Mouse (Mus musculus): ENCODE data around the gene Zbtb49. TPM values are rescaled to one million over a fixed set of nuclear protein-coding genes. Genes with fewer than 3 reads are reported as not detected.

The Zbtb49 gene
- polyA plus RNA-seq (2012; rRNA removed), result 7.1 and 8.5 TPM in 2 replicates

- Histone ChIP-seq H3K27me3 (replicated peaks; ENCODE audit: control insufficient read depth, insufficient read depth, low read length) (no peaks in the 10 kb centered on the region), H3K27ac (ENCODE audit: insufficient read depth, low read depth, low read length) (0 out of 2 replicates have a peak within 1 kb of the TSS, but pooled peaks have one; percentile 29), H3K4me3 (ENCODE audit: insufficient read depth, low read depth, low read length) (peak within 1 kb of the TSS; percentile 80), H3K36me3 (ENCODE audit: control insufficient read depth, insufficient read depth, low read length) (no peaks in the 10 kb centered on the region), H3K4me1 (ENCODE audit: control insufficient read depth, insufficient read depth, low read length) (0 out of 2 replicates have a peak, but pooled peaks cover 3% of the 10 kb centered on the region)
- WGBS, result under 1% methylated on average over 55 of the region's 55 CpGs
- TF ChIP-seq CTCF (conservative IDR thresholded peaks at IDR 0.05; ENCODE audit: insufficient read depth, insufficient read length, low read depth, low read length), result no peak
- peak; percentile 30 for TF ChIP-seq POLR2A (IDR thresholded peaks at IDR 0.05; ENCODE audit: low read depth, low read length)
- DNase-seq, result peak; percentile 95
These were observed at the start of gene Zbtb49, which contains the start of gene Lyar for GRCm38 (mm10) chr5:38220328-38220912. Zbtb49 (minus strand) TSS chr5:38220457. Lyar (plus strand) TSS chr5:38220470.

GRCm38 (mm10) chr5:38260107-38260682, 39.9 kb upstream of the Zbtb49 start, which contains the start of gene Tmem128:
Tmem128 (plus strand) TSS chr5:38260185.
- peak; percentile 73 for DNase-seq
- Histone ChIP-seq H3K4me1 (ENCODE audit: control insufficient read depth, insufficient read depth, low read length) (no peaks in the 10 kb centered on the region), H3K36me3 (ENCODE audit: control insufficient read depth, insufficient read depth, low read length) (no peaks in the 10 kb centered on the region; the same call in 1 of the 2 replicates), H3K27me3 (replicated peaks; ENCODE audit: control insufficient read depth, insufficient read depth, low read length) (no peaks in the 10 kb centered on the region), H3K27ac (ENCODE audit: insufficient read depth, low read depth, low read length) (peak within 1 kb of the TSS; percentile 79), H3K4me3 (ENCODE audit: insufficient read depth, low read depth, low read length) (peak within 1 kb of the TSS; percentile 96)
- TF ChIP-seq POLR2A (IDR thresholded peaks at IDR 0.05; ENCODE audit: low read depth, low read length) (peak; percentile 79), CTCF (conservative IDR thresholded peaks at IDR 0.05; ENCODE audit: insufficient read depth, insufficient read length, low read depth, low read length) (no peak)
- under 1% methylated on average over 40 of the region's 40 CpGs for WGBS

- no peak for DNase-seq
- 40% methylated on average over 9 of the region's 9 CpGs for WGBS
- Histone ChIP-seq H3K4me3 (ENCODE audit: insufficient read depth, low read depth, low read length) (peak overlapping the region; percentile 96), H3K36me3 (ENCODE audit: control insufficient read depth, insufficient read depth, low read length) (no peaks in the 10 kb centered on the region; the same call in 1 of the 2 replicates), H3K4me1 (ENCODE audit: control insufficient read depth, insufficient read depth, low read length) (no peaks in the 10 kb centered on the region), H3K27ac (ENCODE audit: insufficient read depth, low read depth, low read length) (peak overlapping the region; percentile 79), H3K27me3 (replicated peaks; ENCODE audit: control insufficient read depth, insufficient read depth, low read length) (no peaks in the 10 kb centered on the region)
- TF ChIP-seq CTCF (conservative IDR thresholded peaks at IDR 0.05; ENCODE audit: insufficient read depth, insufficient read length, low read depth, low read length), result no peak
- TF ChIP-seq POLR2A (IDR thresholded peaks at IDR 0.05; ENCODE audit: low read depth, low read length), result no peak
These were observed 39.3 kb upstream of the Zbtb49 start for GRCm38 (mm10) chr5:38259455-38260106.

GRCm38 (mm10) chr5:38258773-38259146, 38.5 kb upstream of the Zbtb49 start:
- Histone ChIP-seq H3K27me3 (replicated peaks; ENCODE audit: control insufficient read depth, insufficient read depth, low read length) (no peaks in the 10 kb centered on the region), H3K36me3 (ENCODE audit: control insufficient read depth, insufficient read depth, low read length) (no peaks in the 10 kb centered on the region; the same call in 1 of the 2 replicates), H3K4me3 (ENCODE audit: insufficient read depth, low read depth, low read length) (no peak overlapping the region), H3K4me1 (ENCODE audit: control insufficient read depth, insufficient read depth, low read length) (no peaks in the 10 kb centered on the region), H3K27ac (ENCODE audit: insufficient read depth, low read depth, low read length) (no peak overlapping the region)
- DNase-seq, result no peak
- TF ChIP-seq CTCF (conservative IDR thresholded peaks at IDR 0.05; ENCODE audit: insufficient read depth, insufficient read length, low read depth, low read length) (no peak), POLR2A (IDR thresholded peaks at IDR 0.05; ENCODE audit: low read depth, low read length) (no peak)
- WGBS, result 63% methylated on average over 5 of the region's 5 CpGs

- Histone ChIP-seq H3K27ac (ENCODE audit: insufficient read depth, low read depth, low read length) (no peak overlapping the region), H3K36me3 (ENCODE audit: control insufficient read depth, insufficient read depth, low read length) (no peaks in the 10 kb centered on the region; the same call in 1 of the 2 replicates), H3K4me1 (ENCODE audit: control insufficient read depth, insufficient read depth, low read length) (no peaks in the 10 kb centered on the region), H3K4me3 (ENCODE audit: insufficient read depth, low read depth, low read length) (no peak overlapping the region), H3K27me3 (replicated peaks; ENCODE audit: control insufficient read depth, insufficient read depth, low read length) (no peaks in the 10 kb centered on the region)
- DNase-seq, result no peak
- 50% methylated on average over 8 of the region's 8 CpGs for WGBS
- no peak for TF ChIP-seq CTCF (conservative IDR thresholded peaks at IDR 0.05; ENCODE audit: insufficient read depth, insufficient read length, low read depth, low read length)
- no peak for TF ChIP-seq POLR2A (IDR thresholded peaks at IDR 0.05; ENCODE audit: low read depth, low read length)
These were observed 37.9 kb upstream of the Zbtb49 start for GRCm38 (mm10) chr5:38258034-38258772.

- no peak for DNase-seq
These were observed 36.3 kb upstream of the Zbtb49 start for GRCm38 (mm10) chr5:38256551-38256950.

More at GRCm38 (mm10) chr5:38256551-38256950, 36.3 kb upstream of the Zbtb49 start:
- Histone ChIP-seq H3K4me3 (ENCODE audit: insufficient read depth, low read depth, low read length) (no peak overlapping the region), H3K27me3 (replicated peaks; ENCODE audit: control insufficient read depth, insufficient read depth, low read length) (no peaks in the 10 kb centered on the region), H3K4me1 (ENCODE audit: control insufficient read depth, insufficient read depth, low read length) (no peaks in the 10 kb centered on the region), H3K27ac (ENCODE audit: insufficient read depth, low read depth, low read length) (no peak overlapping the region), H3K36me3 (ENCODE audit: control insufficient read depth, insufficient read depth, low read length) (no peaks in the 10 kb centered on the region)
- WGBS, result 93% methylated on average over 1 of the region's 1 CpGs
- no peak for TF ChIP-seq CTCF (conservative IDR thresholded peaks at IDR 0.05; ENCODE audit: insufficient read depth, insufficient read length, low read depth, low read length)
